Mouse (Mus musculus) R1 (cell line): ENCODE data around the gene BC030867.
A peak's percentile ranks its signal among the peaks of the same experiment; 100 is the strongest.
"Not testable (repeated sequence)": the region's sequence is repeated elsewhere in the genome, so short reads cannot be mapped to it uniquely, and the experiment has no call there.

Experiments used
- DNase-seq: peaks from one replicate; pipeline ENCODE4 v3.0.0-alpha.2; 2018; ENCODE audit warnings: low read depth, low spot score

BC030867 gene

GRCm38 (mm10) chr11:102249351-102250090 is 839 bp downstream of the BC030867 start:
- DNase-seq: peak; percentile 76

- DNase-seq: peak; percentile 62
Observed at GRCm38 (mm10) chr11:102257514-102257913, 8.8 kb downstream of the BC030867 start.

- DNase-seq: no peak
Observed at GRCm38 (mm10) chr11:102258095-102258494, 9.4 kb downstream of the BC030867 start.

GRCm38 (mm10) chr11:102258521-102258920 is 9.8 kb downstream of the BC030867 start:
- DNase-seq: peak; percentile 80

GRCm38 (mm10) chr11:102263211-102263610 is 14.5 kb downstream of the BC030867 start:
- no peak for DNase-seq

DNA sequence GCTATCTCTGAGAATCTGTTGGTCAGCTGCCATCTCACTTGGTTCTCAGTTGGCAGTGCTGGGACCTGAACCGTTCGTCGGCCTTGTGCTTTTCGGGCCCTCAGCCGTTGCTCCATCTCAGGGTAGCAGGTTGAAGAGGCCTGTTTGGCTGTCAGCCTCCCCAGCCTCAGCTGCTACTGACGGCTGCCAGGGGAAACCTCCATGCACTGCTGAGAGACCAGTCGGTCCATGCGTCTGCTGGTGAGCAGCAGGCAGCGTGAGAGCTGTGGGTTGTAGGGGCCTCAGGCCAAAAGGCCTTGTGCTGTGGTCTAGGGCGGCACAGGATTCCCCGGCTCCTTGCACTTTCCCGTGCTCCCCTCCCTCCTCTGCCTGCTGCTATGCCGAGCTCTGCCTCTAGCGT is 17.1 kb downstream of the BC030867 start:
- DNase-seq: peak; percentile 36

DNA sequence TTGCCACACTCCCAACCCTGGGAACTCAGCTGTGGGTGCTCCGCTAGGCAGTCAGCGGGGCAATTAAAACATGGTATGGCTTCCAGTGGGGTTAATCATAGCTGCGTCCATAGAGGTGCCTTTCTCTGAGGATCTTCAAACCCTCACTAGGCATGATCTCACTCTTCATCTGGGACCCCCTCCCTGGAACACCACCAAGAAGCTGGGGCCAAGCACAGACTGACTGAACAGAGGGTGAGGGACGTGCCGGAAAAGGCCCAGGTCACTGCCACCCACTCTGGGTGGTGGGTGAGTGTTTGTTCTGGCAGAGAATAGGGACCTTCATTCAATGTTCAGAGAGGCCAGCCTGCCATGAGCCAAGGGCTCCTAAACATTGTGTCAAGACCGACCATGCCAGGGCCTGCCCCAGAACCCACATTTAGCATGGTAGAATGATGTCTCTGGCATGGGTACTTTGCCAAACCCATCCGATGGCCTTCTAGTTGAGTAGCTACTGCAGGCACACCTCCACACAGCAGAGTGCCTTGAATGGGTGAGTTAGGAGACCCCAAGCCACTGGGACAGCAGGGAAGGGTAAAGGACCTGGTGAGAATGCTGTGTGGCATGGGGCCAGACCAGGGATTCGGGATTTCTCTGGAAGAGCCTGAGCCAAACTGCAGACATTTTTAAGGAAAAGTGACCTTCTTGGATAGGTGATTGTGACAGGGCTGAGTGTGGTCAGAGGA is 18.1 kb downstream of the BC030867 start:
- DNase-seq: no peak

DNA sequence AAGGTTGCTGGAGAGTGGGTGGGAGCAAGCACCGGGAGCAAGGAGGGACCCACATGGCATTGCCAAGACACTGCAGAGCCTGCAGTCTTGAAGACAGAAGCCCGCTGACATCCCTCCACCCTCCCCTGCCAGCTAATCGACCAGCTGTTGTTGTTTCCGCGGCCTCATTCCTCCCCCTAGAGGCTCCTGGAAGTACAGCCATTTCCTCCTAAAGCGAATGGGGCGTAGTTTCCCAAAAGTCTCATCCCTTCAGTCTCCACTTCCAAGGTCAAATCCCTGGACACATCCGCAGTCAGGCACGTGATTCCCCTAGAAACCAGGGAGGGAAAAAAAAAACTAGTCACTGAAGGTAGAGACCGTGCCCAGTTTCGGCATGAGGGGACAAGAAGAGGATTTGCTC is 18.8 kb downstream of the BC030867 start:
- peak; percentile 97 for DNase-seq

GRCm38 (mm10) chr11:102268520-102269244 is 20.0 kb downstream of the BC030867 start, which contains the start of gene Asb16:
Asb16 (plus strand) TSS chr11:102268743.
- no peak for DNase-seq

- peak; percentile 80 for DNase-seq
Observed at GRCm38 (mm10) chr11:102276411-102276915, 27.8 kb downstream of the BC030867 start.

DNA sequence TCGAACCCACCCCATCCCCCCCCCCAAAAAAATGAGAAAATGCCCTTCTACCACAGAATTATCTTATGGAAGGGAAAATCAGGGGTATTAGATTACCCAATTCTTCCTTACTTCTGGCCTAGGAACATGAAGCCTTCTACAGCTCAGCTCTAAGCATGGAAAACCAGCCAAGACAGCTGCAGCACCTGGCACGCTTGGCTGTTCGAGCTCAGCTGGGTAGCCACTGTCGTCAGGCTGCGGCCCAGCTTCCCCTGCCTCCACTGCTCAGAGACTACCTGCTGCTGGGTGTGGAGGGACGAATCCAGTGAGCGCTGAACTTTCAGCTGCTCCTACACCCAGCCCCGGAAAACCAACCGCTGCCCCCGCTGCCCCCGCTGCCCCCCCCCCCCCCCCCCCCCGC is 29.1 kb downstream of the BC030867 start:
- no peak for DNase-seq

- DNase-seq: no peak
Observed at GRCm38 (mm10) chr11:102279595-102279994, 30.9 kb downstream of the BC030867 start.

- DNase-seq: not testable (repeated sequence)
Observed at GRCm38 (mm10) chr11:102280267-102280666, 31.6 kb downstream of the BC030867 start.

- peak; percentile 57 for DNase-seq
Observed at GRCm38 (mm10) chr11:102283922-102284321, 35.2 kb downstream of the BC030867 start.

- DNase-seq: peak; percentile 99
Observed at GRCm38 (mm10) chr11:102284501-102285094, 35.9 kb downstream of the BC030867 start, which contains the start of gene Tmub2. Tmub2 (plus strand) TSS chr11:102284931.

- no peak for DNase-seq
Observed at GRCm38 (mm10) chr11:102285095-102285834, 36.6 kb downstream of the BC030867 start.

- DNase-seq: no peak
Observed at GRCm38 (mm10) chr11:102287485-102287884, 38.8 kb downstream of the BC030867 start.

DNA sequence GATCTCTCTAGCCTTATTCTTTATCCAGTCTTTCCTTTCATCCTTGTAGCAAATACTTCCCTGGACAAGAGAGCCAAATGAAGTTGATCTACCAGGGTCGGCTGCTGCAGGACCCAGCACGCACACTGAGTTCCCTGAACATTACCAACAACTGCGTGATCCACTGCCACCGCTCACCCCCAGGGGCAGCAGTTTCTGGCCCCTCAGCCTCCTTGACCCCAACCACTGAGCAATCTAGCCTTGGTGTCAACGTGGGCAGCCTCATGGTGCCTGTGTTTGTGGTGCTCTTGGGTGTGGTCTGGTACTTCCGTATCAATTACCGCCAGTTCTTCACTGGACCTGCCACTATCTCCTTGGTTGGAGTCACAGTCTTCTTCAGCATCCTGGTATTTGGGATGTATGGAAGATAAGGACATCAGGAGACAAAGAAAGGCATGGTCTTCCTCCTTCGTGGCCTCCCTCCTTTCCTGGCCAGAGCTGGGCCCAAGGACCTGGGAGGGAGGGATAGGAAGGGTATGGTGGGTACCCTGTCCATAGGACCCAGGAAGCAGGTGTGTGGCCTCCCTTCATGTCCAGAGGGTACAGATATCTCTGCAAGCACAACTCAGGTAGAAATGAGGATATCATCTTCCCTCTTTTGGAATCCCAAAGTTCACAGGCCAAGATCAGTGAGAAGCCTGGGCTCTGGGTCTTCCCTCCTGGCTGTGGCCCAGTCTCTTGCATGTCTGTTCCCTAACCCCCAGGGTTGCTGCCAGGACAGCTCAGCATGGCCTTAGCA is 39.5 kb downstream of the BC030867 start:
- DNase-seq: no peak

GRCm38 (mm10) chr11:102288913-102289312 is 40.2 kb downstream of the BC030867 start:
- no peak for DNase-seq

DNA sequence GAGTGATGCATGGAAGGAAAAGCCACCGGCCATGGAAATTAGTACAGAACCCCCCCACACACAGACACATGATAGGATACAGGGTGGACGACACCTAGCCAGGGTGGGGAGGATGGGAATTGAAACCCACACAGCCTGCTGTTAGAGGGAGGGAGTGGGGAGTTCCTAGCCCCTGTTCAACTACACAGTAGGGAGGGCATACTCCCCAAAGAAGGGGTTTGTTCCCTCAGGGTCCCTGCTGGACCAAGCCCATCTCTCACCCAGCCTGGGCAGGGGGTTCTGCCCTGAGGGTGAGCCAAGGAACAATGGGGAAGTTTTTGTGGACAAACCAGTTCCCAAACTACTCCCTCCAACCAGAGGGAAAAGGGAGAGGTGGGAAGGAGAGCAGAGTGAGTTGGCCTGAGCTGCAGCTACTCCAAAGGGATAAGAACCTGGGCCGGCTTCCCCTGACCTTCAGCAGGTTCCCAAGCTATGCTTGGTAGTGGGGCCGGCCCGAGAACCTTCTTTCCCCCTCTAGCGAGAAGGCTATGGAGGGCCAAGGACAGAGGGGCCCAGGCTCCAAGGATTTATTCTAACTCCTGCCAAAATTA is 40.9 kb downstream of the BC030867 start:
- DNase-seq: no peak
